Mouse (Mus musculus) CH12.LX (cell line): Measurements from ENCODE around the gene Osbp2. TPM values are rescaled to one million over a fixed set of nuclear protein-coding genes. Genes with fewer than 3 reads are reported as not detected.

Experiments used
- DNase-seq: peaks from one replicate; pipeline ENCODE4 v3.0.0-alpha.2; 2013; ENCODE audit errors: extremely low read depth
- H3K27ac ChIP-seq: 2 replicates; pipeline ENCODE4 v1.5.1; 2012; ENCODE audit warnings: low read depth, mild to moderate bottlenecking, control low read depth, moderate library complexity; ENCODE audit not compliant: insufficient read depth
- H3K27me3 ChIP-seq: replicated peaks from 2 replicates; pipeline ENCODE3; 2012; ENCODE audit warnings: inconsistent platforms
- H3K36me3 ChIP-seq, 2 experiments: replicated peaks in 1 of 2; 2 replicates each; pipeline versions ENCODE3 to v1.6.1; 2012; ENCODE audit warnings: inconsistent platforms in 1 of 2, low read length in 1 of 2, mild to moderate bottlenecking in 1 of 2, mixed read lengths in 1 of 2, moderate library complexity in 1 of 2; ENCODE audit not compliant: control insufficient read depth in 1 of 2, insufficient read depth in 1 of 2
- H3K4me1 ChIP-seq, 2 experiments: 2 replicates each; pipeline ENCODE4 v1.6.1; 2012; ENCODE audit warnings: inconsistent platforms in 1 of 2, moderate library complexity in 1 of 2; ENCODE audit not compliant: insufficient read depth in 2 of 2, control insufficient read depth in 1 of 2
- H3K4me2 ChIP-seq: 2 replicates; pipeline ENCODE4 v1.6.1; 2012; ENCODE audit warnings: low read depth, mild to moderate bottlenecking, control low read depth; ENCODE audit not compliant: poor library complexity, insufficient read depth, severe bottlenecking
- H3K4me3 ChIP-seq, 3 experiments: fragments of 150-350 bp in 1 of 3; sonication (generic) in 1 of 3; replicated peaks in 1 of 3; 2 replicates each; pipeline versions ENCODE3 to v1.5.1; 2011 to 2012; ENCODE audit warnings: low read depth in 2 of 3, low read length in 2 of 3, mild to moderate bottlenecking in 2 of 3, moderate library complexity in 2 of 3, control low read depth in 1 of 3, improper control_type of control experiment in 1 of 3, inconsistent platforms in 1 of 3, mixed read lengths in 1 of 3; ENCODE audit not compliant: poor library complexity in 1 of 3
- H3K79me2 ChIP-seq: replicated peaks from 2 replicates; pipeline ENCODE4 v1.6.1; 2012; ENCODE audit warnings: mild to moderate bottlenecking, moderate library complexity; ENCODE audit not compliant: control insufficient read depth, poor library complexity, insufficient read depth, severe bottlenecking; ENCODE audit errors: extremely low read depth
- H3K9ac ChIP-seq: 2 replicates; pipeline ENCODE4 v1.6.1; 2012; ENCODE audit warnings: low read depth, mild to moderate bottlenecking, control low read depth, moderate library complexity; ENCODE audit not compliant: insufficient read depth
- H3K9me3 ChIP-seq: replicated peaks from 2 replicates; pipeline ENCODE3; 2012; ENCODE audit warnings: low read length, inconsistent platforms, mixed read lengths
- CHD1 ChIP-seq: IDR thresholded peaks from 2 replicates; pipeline ENCODE4 v1.6.1; 2012; ENCODE audit warnings: low read depth, low read length, improper control_type of control experiment, inconsistent platforms
- CTCF ChIP-seq, 2 experiments: IDR thresholded peaks in 1 of 2; conservative IDR thresholded peaks in 1 of 2; 2 replicates each; pipeline ENCODE4 v1.5.1; 2011 to 2012; ENCODE audit warnings: low read depth in 2 of 2, low read length in 2 of 2, improper control_type of control experiment in 1 of 2, inconsistent platforms in 1 of 2, mild to moderate bottlenecking in 1 of 2, moderate library complexity in 1 of 2
- E2F4 ChIP-seq: IDR thresholded peaks from 2 replicates; pipeline ENCODE4 v1.6.1; 2011; ENCODE audit warnings: low read depth, low read length, improper control_type of control experiment; ENCODE audit not compliant: insufficient replicate concordance
- GABPA ChIP-seq: IDR thresholded peaks from 2 replicates; pipeline ENCODE4 v1.6.1; 2012; ENCODE audit warnings: low read depth, low read length, improper control_type of control experiment, inconsistent platforms; ENCODE audit not compliant: insufficient replicate concordance
- IRF4 ChIP-seq: IDR thresholded peaks from 2 replicates; pipeline ENCODE4 v1.6.1; 2014; ENCODE audit warnings: low read depth, mild to moderate bottlenecking, inconsistent platforms, low read length, improper control_type of control experiment
- JUN ChIP-seq: IDR thresholded peaks from 2 replicates; pipeline ENCODE4 v1.6.1; 2011; ENCODE audit warnings: low read depth, mild to moderate bottlenecking, low read length, improper control_type of control experiment, moderate library complexity; ENCODE audit not compliant: insufficient read depth
- MAFK ChIP-seq: IDR thresholded peaks from 2 replicates; pipeline ENCODE4 v1.6.1; 2011; ENCODE audit warnings: low read length, improper control_type of control experiment; ENCODE audit not compliant: insufficient replicate concordance
- MAZ ChIP-seq: IDR thresholded peaks from 2 replicates; pipeline ENCODE4 v1.6.1; 2012; ENCODE audit warnings: low read depth, mild to moderate bottlenecking, inconsistent platforms, low read length, improper control_type of control experiment, moderate library complexity
- MXI1 ChIP-seq: IDR thresholded peaks from 2 replicates; pipeline ENCODE4 v1.6.1; 2011; ENCODE audit warnings: mild to moderate bottlenecking, low read depth, low read length, improper control_type of control experiment
- PAX5 ChIP-seq: IDR thresholded peaks from 2 replicates; pipeline ENCODE4 v1.6.1; 2012; ENCODE audit warnings: low read length, inconsistent platforms, mixed read lengths
- POLR2A ChIP-seq: IDR thresholded peaks from 2 replicates; pipeline ENCODE4 v1.6.1; 2011; ENCODE audit warnings: low read depth, mild to moderate bottlenecking, improper control_type of control experiment, low read length
- SIN3A ChIP-seq: IDR thresholded peaks from 2 replicates; pipeline ENCODE4 v1.6.1; 2012; ENCODE audit warnings: low read length, improper control_type of control experiment, inconsistent platforms
- USF1 ChIP-seq: IDR thresholded peaks from 2 replicates; pipeline ENCODE4 v1.6.1; 2014; ENCODE audit warnings: low read depth, mild to moderate bottlenecking, inconsistent platforms, low read length, improper control_type of control experiment
- ZC3H11A ChIP-seq: IDR thresholded peaks from 2 replicates; pipeline ENCODE4 v1.6.1; 2012; ENCODE audit warnings: low read depth, mild to moderate bottlenecking, inconsistent platforms, low read length, improper control_type of control experiment
- ZNF384 ChIP-seq: IDR thresholded peaks from 2 replicates; pipeline ENCODE4 v1.6.1; 2012; ENCODE audit warnings: low read depth, low read length, improper control_type of control experiment, inconsistent platforms
- dilution Hi-C: fragments of 300-500 bp; cut with MboI; formaldehyde crosslinking; loops from 2 replicates; pipeline ENCODE4 v1.14.3; 2020; ENCODE audit warnings: low sequenced_read_pairs; ENCODE audit not compliant: extremely low pct_unique_long_range_greater_than_20kb, extremely low pct_ligation_motif_present
- in situ Hi-C: fragments of 300-500 bp; cut with MboI; formaldehyde crosslinking; loops from 3 replicates; pipeline ENCODE4 v1.14.3; 2019; ENCODE audit warnings: low sequenced_read_pairs, low pct_ligation_motif_present, low pct_unique_long_range_greater_than_20kb, mixed read lengths
- polyA plus RNA-seq: library from polyadenylated mRNA; unstranded; fragments of >175 nt; gene quantifications from 2 replicates; pipeline ENCODE4 v1.2.1, GENCODE M21; 2012; ENCODE audit warnings: low read depth; ENCODE audit not compliant: insufficient read length
- total RNA-seq, 2 experiments: library from RNA; depleted of rRNA; stranded (reverse); fragments of 300-350 nt in 1 of 2; fragments of >200 nt in 1 of 2; gene quantifications; 2 replicates each; pipeline ENCODE4 v1.2.3; 2012 to 2014

Gene Osbp2
- total and polyA plus RNA-seq, 3 experiments, result not detected

DNA sequence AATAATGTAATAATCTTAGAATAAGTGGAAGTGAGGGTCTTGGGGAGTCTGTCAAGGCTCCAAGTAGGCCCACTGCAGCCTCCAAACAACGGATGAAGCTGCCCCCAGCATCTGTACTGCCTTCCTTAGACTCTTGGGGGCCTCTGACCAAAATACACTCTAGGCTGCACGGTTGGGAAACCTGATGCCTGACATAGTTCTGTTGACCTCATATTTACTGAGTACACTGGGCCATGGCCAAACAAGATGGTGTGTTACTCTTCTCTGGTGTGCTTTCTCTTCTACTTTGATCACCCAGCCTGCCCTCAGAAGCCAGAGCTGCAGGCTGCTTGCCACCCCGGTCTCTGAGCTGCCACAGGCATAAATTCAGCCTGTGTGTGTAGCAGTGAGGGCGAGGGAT lies 108.4 kb downstream of the Osbp2 start:
- H3K9me3 ChIP-seq, result no peaks in the 10 kb centered on the region
- in situ Hi-C loops (no loop called here), dilution Hi-C loops (no loop called here)
- H3K4me1 ChIP-seq, result no peaks in the 10 kb centered on the region
- peaks cover 78% of the 10 kb centered on the region for H3K27me3 ChIP-seq
- H3K27ac ChIP-seq, result no peak overlapping the region
- H3K36me3 ChIP-seq, result no peaks in the 10 kb centered on the region
- no peak for TF ChIP-seq ZC3H11A
- TF ChIP-seq CHD1, result no peak
- no peak for TF ChIP-seq MAFK
- no peak for TF ChIP-seq POLR2A
- TF ChIP-seq PAX5, result no peak
- no peak for TF ChIP-seq USF1
- no peak for TF ChIP-seq IRF4
- no peak overlapping the region for H3K4me2 ChIP-seq
- H3K79me2 ChIP-seq, result no peaks in the 10 kb centered on the region
- no peak overlapping the region for H3K9ac ChIP-seq
- no peak for DNase-seq
- no peak overlapping the region for H3K4me3 ChIP-seq

DNA sequence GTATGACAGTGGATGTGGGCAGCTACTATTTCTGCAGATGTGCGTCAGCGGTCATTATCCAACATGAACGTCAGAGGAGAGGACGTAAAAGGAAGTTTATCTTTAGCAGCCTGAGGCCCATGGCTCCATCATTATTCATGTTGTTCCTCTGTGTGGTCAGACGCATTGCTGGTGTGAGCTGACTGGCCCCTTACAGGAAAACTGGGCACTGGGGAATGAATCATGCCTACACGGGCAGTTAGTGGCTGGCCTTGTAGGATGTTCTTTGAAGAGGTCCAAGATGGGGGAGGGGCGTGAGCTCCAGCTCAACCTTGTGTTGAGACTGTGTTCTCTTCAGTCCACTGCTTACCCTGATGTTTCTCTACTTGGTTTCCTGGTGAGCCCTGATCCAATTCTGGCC lies 109.0 kb downstream of the Osbp2 start:
- no peaks in the 10 kb centered on the region for H3K79me2 ChIP-seq
- no peaks in the 10 kb centered on the region for H3K36me3 ChIP-seq
- no peak overlapping the region for H3K4me2 ChIP-seq
- dilution Hi-C loops, result no loop called here
- no peak overlapping the region for H3K9ac ChIP-seq
- H3K27ac ChIP-seq, result no peak overlapping the region
- TF ChIP-seq SIN3A, result no peak
- no peak for TF ChIP-seq ZNF384
- no peak for TF ChIP-seq MXI1
- TF ChIP-seq JUN, result no peak
- TF ChIP-seq E2F4, result no peak
- TF ChIP-seq GABPA, result no peak
- no peak overlapping the region for H3K4me3 ChIP-seq
- in situ Hi-C loops, result no loop called here
- no peaks in the 10 kb centered on the region for H3K4me1 ChIP-seq
- DNase-seq, result no peak
- H3K27me3 ChIP-seq, result peaks cover 75% of the 10 kb centered on the region
- no peaks in the 10 kb centered on the region for H3K9me3 ChIP-seq

DNA sequence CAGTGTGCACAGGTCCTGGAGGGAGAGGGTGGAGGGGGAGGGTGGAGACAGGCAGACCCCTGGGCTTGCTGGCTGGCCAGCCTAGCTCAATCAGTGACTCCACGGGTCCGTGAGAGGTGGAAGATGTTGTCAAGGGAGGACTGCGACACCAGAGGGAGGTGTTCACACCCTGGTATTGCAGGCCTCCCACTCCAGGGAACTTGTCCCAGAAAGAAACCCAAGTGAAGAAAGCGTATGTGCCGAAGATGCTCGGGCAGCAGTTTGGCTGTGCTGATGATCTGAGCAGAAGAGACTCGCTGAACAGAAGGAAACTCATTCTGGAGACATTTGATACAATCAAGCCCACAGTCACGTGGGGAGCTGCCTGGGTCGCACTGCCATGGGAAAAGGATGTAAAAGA lies 109.8 kb downstream of the Osbp2 start:
- Histone ChIP-seq H3K9ac (no peak overlapping the region), H3K79me2 (no peaks in the 10 kb centered on the region), H3K36me3 (no peaks in the 10 kb centered on the region), H3K4me3 (no peak overlapping the region), H3K4me2 (no peak overlapping the region), H3K9me3 (no peaks in the 10 kb centered on the region), H3K27me3 (peaks cover 72% of the 10 kb centered on the region), H3K27ac (no peak overlapping the region), H3K4me1 (no peaks in the 10 kb centered on the region)
- dilution Hi-C loops (no loop called here), in situ Hi-C loops (no loop called here)
- TF ChIP-seq CTCF (conservative IDR thresholded peaks at IDR 0.05 in 1 of 2, IDR thresholded peaks at IDR 0.05 in 1 of 2; ENCODE audit: low read depth in 2 of 2, low read length in 2 of 2), result peak in 1 of 2 experiments; percentile 25; a peak in 1 of 4 replicates
- no peak for TF ChIP-seq SIN3A
- TF ChIP-seq MAZ, result no peak
- no peak for DNase-seq
